Mouse (Mus musculus): ENCODE results near the gene G430095P16Rik. TPM values are rescaled to one million over a fixed set of nuclear protein-coding genes. Genes with fewer than 3 reads are reported as not detected.

The G430095P16Rik gene
- total RNA-seq, 2 experiments from 2014 or later: not detected

DNA sequence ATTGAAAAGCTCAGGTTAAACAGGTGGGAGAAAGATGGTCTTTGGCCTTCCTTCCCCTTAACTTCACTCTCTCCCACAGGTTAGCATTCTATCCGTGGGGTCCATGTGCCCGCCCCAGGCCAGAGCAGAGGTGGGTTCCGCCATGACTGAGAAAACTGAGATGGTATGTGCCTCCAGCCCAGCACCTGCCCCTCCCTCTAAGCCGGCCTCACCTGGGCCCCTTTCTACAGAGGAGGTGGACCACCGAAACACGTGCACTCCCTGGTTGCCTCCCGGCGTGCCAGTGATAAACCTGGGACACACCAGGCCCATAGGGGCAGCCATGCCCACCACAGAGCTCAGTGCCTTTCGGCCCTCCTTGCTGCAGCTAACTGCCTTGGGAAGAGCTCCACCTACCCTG, 20.2 kb upstream of the G430095P16Rik start:
- DNase-seq: no peak
- intact Hi-C loops (cut with DNase I): no loop called here

DNA sequence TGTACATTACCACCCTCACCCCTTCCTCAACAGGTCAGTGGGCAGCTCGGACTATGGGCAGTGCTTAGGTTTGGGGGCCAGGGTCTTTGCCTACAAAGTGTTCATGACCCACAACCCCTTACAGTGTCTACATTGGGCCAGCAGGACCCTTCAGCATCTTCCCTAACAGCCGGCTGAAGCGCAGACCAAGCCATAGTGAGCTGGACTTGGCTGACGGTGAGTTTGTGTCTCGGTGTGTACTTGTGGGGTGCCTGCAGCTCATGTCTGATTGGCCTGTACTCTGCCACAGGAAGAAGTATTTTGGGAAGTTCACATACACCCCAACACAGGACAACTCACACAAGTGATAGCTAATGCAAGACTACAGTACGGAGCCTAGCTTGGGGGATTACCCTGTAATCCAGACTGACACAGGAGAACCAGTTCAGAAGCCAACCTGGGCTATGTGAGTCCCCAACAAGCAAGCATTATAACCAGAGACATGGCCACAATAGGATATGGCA, 19.8 kb upstream of the G430095P16Rik start:
- intact Hi-C loops (cut with DNase I): no loop called here

GRCm38 (mm10) chr8:84703466-84704249, 19.1 kb upstream of the G430095P16Rik start:
- DNase-seq: no peak
- intact Hi-C loops (cut with DNase I): no loop called here

More for the DNA sequence above, 19.8 kb upstream of the G430095P16Rik start:
- DNase-seq: no peak

- intact Hi-C loops (cut with DNase I): no loop called here
These were observed 18.5 kb upstream of the G430095P16Rik start for GRCm38 (mm10) chr8:84704356-84704755.

GRCm38 (mm10) chr8:84704867-84705831, 17.7 kb upstream of the G430095P16Rik start:
- DNase-seq: no peak
- intact Hi-C loops (cut with DNase I): no loop called here

More at GRCm38 (mm10) chr8:84704356-84704755, 18.5 kb upstream of the G430095P16Rik start:
- DNase-seq: peak; percentile 93

DNA sequence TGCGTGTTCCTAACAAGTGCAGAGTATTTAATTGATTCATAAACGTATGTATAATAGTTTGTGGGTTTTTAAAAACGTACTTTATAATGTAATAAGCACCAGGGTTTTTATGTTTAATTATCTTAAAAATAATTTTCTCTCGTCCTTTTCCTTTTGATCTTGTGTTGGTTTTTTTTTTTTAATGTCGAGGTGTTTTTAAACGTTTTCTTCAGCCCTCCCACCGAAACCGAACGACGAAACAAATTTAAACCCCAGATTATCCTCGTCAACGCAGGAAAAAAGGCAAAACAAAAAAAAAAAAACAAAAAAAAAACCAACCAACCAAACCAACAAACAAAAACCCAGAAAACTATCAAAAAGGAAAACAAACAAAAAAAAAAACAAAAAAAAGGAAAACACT, 16.8 kb upstream of the G430095P16Rik start:
- intact Hi-C loops (cut with DNase I): no loop called here
- DNase-seq: no peak

- no peak for DNase-seq
- intact Hi-C loops (cut with DNase I): no loop called here
These were observed 16.1 kb upstream of the G430095P16Rik start for GRCm38 (mm10) chr8:84706610-84707266.

DNA sequence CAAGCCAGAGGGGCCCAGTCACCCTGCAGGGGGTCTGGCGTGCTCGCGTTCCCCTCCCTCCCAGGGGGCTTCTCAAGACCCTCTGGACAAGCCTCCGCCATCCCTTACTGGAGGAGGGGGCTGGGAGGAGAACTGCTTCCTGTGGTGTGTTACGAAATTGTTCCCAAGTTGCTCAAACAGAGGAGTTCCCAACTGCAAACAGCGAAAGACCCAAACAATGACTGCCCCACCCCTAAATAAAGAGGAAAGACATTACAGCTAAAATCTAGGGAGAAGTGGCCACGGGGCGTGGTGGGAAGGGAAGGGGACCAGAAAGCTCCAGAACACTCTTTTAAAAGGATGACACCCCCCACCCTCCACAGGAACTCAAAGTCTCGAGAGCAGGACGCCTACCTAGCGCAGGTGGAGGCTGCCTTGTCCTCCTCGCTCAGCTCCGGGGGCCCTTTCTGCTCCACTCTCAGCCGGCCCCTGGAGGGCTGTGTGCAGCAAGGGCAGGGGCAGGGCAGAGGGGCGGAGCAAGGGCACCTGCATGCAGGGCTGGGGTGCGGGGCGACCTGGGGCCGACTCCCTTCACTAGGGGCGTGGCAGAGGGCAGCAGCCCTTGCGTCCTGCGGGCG, 15.4 kb upstream of the G430095P16Rik start:
- intact Hi-C loops (cut with DNase I): no loop called here

GRCm38 (mm10) chr8:84708071-84708541, 14.7 kb upstream of the G430095P16Rik start:
- intact Hi-C loops (cut with DNase I): no loop called here
- no peak for DNase-seq

More for the DNA sequence above, 15.4 kb upstream of the G430095P16Rik start:
- DNase-seq: no peak

DNA sequence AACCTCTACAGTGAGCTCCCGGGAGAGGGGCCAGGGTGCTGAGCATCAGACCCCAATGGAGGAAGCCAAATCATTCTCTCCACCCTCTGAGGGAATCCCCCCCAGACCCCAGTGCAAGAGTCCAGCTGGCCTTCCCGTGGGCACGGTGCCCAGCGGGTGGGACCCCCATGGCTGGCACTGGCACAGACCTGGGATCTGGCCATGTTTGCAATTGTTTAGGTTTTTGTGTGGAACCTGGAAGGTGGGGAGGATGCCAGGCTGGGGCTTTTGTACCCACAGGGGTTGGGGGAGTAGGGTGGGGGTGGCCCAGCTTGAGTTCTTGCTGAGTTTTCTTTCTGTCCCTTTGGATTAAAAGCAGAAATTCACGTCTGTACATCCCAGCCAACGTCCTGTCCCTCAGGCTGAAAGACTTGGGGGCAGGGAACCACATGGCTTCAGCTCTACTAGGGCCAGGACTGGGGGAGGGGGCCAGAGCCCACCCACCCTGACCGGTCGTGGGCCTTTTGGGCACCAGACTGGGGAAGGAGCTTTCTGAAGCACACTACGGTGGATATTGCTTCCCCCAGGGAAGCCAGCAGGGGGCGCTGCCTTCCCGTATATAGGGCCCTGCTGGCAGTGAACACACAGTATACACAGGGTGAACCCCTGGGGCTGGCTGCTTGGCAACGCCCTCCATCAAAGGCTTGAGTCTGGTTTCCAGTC, 13.9 kb upstream of the G430095P16Rik start:
- peak; percentile 95 for DNase-seq
- intact Hi-C loops (cut with DNase I): no loop called here

GRCm38 (mm10) chr8:84709931-84710330, 12.9 kb upstream of the G430095P16Rik start:
- no peak for DNase-seq
- intact Hi-C loops (cut with DNase I): no loop called here

DNA sequence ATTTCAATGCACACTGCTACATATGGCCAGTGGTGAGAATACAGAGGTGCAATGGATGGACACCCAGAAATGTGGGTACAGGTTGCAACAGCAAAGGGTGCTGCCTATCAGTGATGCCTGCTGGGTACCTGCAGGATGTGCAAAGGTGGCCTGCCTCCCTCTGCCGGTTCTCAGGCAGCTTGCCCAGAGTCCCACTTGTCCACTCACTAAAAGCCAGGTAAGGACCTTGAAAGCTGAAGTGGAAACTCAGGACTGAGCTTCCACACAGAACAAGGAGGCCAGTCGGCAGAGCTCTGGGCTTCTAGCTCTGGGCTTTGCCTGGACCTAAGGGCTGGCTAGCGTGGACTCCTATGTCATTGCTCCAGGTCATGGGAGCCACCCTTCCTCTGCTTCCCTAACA, 11.5 kb upstream of the G430095P16Rik start:
- intact Hi-C loops (cut with DNase I): no loop called here

DNA sequence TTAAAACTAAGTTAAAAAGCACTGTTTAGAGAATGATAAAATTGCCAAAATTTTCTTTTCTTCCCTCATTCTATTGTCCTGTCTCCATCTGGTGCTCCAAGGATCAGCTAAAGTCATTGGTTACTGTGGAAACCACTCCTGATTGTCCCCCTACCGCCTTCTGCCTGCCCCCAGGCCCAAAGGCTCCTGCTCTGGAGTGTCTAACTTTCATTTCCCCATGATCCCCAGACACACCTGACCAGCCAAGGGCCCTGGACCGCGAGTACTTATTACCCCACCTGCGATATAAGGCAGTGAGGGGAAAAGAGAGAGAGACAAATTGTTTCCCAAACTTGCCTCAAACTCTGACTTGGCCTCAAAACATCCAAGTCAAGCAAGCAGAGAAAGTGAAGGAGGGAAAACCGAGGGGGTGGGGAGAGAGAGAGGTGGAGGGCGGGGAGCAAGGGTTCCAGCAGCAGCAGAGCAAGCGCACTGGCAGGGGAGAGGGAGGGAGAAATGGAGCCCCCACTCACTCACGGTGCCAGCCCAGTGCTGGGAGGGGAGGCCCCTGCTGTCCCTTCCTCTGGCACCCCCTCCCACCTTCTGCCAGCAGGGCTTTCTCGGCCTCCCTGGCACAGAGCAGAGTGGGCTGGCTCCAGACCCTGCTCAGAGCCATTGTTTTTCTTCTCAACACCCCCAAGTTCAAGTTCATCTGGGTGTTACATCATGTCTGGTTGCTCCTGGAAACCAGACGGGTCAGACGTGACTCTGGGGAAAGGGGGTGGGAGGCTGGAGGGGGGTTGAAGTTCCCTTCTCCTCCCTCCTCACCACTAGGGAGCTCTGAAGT, 10.7 kb upstream of the G430095P16Rik start:
- intact Hi-C loops (cut with DNase I): no loop called here
- DNase-seq: peak; percentile 95

More for the DNA sequence above, 11.5 kb upstream of the G430095P16Rik start:
- DNase-seq: no peak

DNA sequence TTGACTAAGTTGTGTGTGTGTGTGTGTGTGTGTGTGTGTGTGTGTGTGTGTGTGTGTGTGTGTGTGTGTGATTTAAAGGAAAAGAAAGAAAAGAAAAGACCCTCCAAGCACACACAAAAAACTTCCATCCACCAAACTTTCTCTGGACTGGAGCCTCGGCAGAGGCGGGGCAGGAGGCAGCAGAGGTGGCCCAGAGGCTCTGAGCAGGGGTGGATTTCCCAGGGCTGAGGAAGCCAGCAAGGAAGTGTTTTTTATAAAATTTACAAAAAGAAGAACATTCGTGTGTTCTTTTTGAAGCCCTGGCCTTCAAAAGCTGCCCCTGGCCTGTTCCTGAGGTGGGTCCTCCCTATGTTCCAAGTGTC, 10.1 kb upstream of the G430095P16Rik start:
- intact Hi-C loops (cut with DNase I): no loop called here
- no peak for DNase-seq

DNA sequence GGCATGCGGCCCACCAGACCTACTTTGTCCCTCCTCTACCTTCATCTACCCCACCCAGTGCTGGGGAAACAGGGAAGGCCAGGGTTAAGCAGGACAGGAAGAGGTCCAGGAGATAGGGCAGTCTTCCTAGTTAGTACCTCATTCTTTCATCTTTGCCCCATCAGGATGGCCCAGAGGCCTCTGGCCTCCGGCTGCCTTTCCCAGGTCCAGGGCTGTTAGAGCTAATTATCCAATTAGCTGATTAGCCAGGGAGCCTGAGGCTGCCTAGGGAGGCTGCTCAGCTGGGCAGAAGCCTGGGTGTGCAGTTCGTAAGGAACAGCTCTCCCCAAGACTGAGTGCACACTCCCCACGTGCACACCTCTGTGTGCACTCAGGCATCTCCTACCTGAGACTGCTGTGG, 9.4 kb upstream of the G430095P16Rik start:
- DNase-seq: no peak

DNA sequence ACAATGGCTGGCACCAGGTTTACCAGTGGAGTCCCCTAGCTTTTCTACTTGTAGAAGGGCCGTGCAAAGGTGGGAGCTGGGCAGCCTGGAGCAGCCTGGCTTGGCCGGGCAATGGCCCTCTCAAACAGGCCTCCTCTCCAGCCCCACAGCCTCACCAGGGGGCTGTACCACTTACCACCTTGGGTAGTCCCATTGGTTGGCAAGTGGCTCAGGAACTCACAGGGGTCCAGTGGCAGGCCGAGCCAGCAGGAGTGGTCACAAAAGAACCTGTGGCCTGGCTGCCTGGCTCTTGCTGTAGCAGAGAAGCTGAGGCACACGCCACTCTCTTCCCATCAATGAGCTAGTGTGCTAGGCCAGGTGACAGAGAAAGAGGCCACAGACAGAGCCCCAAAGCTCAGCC, 8.6 kb upstream of the G430095P16Rik start:
- intact Hi-C loops (cut with DNase I): no loop called here
- no peak for DNase-seq

More for the DNA sequence above, 9.4 kb upstream of the G430095P16Rik start:
- intact Hi-C loops (cut with DNase I): no loop called here

GRCm38 (mm10) chr8:84715893-84716468, 6.8 kb upstream of the G430095P16Rik start:
- DNase-seq: no peak
- intact Hi-C loops (cut with DNase I): no loop called here

- intact Hi-C loops (cut with DNase I): no loop called here
- no peak for DNase-seq
These were observed 6.0 kb upstream of the G430095P16Rik start for GRCm38 (mm10) chr8:84716790-84717189.

All from left cerebral cortex, postnatal 4 days (tissue).